Mouse (Mus musculus): ENCODE data around the gene St6gal1. TPM values are rescaled to one million over a fixed set of nuclear protein-coding genes. Genes with fewer than 3 reads are reported as not detected.
"Not testable (repeated sequence)": the region's sequence is repeated elsewhere in the genome, so short reads cannot be mapped to it uniquely, and the experiment has no call there.

St6gal1 gene
- polyA plus RNA-seq (2014; fragmentation: Nextera tagmentation; extraction: Ambion mirVana): 28.5 and 30.6 TPM in 2 replicates

GRCm38 (mm10) chr16:23224671-23225068 is at the start of gene St6gal1:
Gene St6gal1 (plus strand): TSS chr16:23224740.
- ATAC-seq (ENCODE audit: low FRiP score, low TSS enrichment): peak; percentile 66
- peak within 1 kb of the TSS; percentile 83 for H3K9ac ChIP-seq (replicated peaks; ENCODE audit: low read length)
- peak within 1 kb of the TSS; percentile 67 for H3K4me3 ChIP-seq (replicated peaks; ENCODE audit: low read depth, low read length)
- WGBS: under 1% methylated on average over 20 of the region's 20 CpGs
- H3K4me2 ChIP-seq (ENCODE audit: low read length): peak within 1 kb of the TSS; percentile 89
- H3K4me1 ChIP-seq (ENCODE audit: control insufficient read depth, insufficient read depth, low read length): peaks cover 27% of the 10 kb centered on the region
- H3K27me3 ChIP-seq (ENCODE audit: control insufficient read depth, insufficient read depth, low read length): no peaks in the 10 kb centered on the region
- peak; percentile 85 for DNase-seq
- no peaks in the 10 kb centered on the region for H3K36me3 ChIP-seq (ENCODE audit: control insufficient read depth, insufficient read depth, low read length)
- peak within 1 kb of the TSS; percentile 90 for H3K27ac ChIP-seq (replicated peaks; ENCODE audit: low read depth, low read length)
- no peaks in the 10 kb centered on the region for H3K9me3 ChIP-seq (ENCODE audit: control insufficient read depth, low read length)

GRCm38 (mm10) chr16:23174855-23175254 is 49.7 kb upstream of the St6gal1 start:
- ATAC-seq (ENCODE audit: low FRiP score, low TSS enrichment): no peak
- Histone ChIP-seq H3K27ac (replicated peaks; ENCODE audit: low read depth, low read length) (no peak overlapping the region), H3K9ac (replicated peaks; ENCODE audit: low read length) (no peak overlapping the region)

GRCm38 (mm10) chr16:23175956-23176355 is 48.6 kb upstream of the St6gal1 start:
- Histone ChIP-seq H3K4me2 (ENCODE audit: low read length) (no peak overlapping the region), H3K9ac (replicated peaks; ENCODE audit: low read length) (no peak overlapping the region), H3K4me1 (ENCODE audit: control insufficient read depth, insufficient read depth, low read length) (no peaks in the 10 kb centered on the region), H3K9me3 (ENCODE audit: control insufficient read depth, low read length) (peaks cover 4% of the 10 kb centered on the region; the same call in 1 of the 2 replicates), H3K36me3 (ENCODE audit: control insufficient read depth, insufficient read depth, low read length) (no peaks in the 10 kb centered on the region), H3K4me3 (replicated peaks; ENCODE audit: low read depth, low read length) (no peak overlapping the region), H3K27me3 (ENCODE audit: control insufficient read depth, insufficient read depth, low read length) (no peaks in the 10 kb centered on the region), H3K27ac (replicated peaks; ENCODE audit: low read depth, low read length) (no peak overlapping the region)
- no peak for ATAC-seq (ENCODE audit: low FRiP score, low TSS enrichment)
- no peak for DNase-seq
- 72% methylated on average over 3 of the region's 3 CpGs for WGBS

More at GRCm38 (mm10) chr16:23174855-23175254, 49.7 kb upstream of the St6gal1 start:
- no peaks in the 10 kb centered on the region for H3K4me1 ChIP-seq (ENCODE audit: control insufficient read depth, insufficient read depth, low read length)
- H3K36me3 ChIP-seq (ENCODE audit: control insufficient read depth, insufficient read depth, low read length): no peaks in the 10 kb centered on the region
- H3K27me3 ChIP-seq (ENCODE audit: control insufficient read depth, insufficient read depth, low read length): no peaks in the 10 kb centered on the region
- H3K4me3 ChIP-seq (replicated peaks; ENCODE audit: low read depth, low read length): no peak overlapping the region
- peaks cover 4% of the 10 kb centered on the region; the same call in 1 of the 2 replicates for H3K9me3 ChIP-seq (ENCODE audit: control insufficient read depth, low read length)
- no peak for DNase-seq
- WGBS: 94% methylated on average over 5 of the region's 5 CpGs
- no peak overlapping the region for H3K4me2 ChIP-seq (ENCODE audit: low read length)

- no peaks in the 10 kb centered on the region for H3K36me3 ChIP-seq (ENCODE audit: control insufficient read depth, insufficient read depth, low read length)
- H3K9me3 ChIP-seq (ENCODE audit: control insufficient read depth, low read length): no peaks in the 10 kb centered on the region
- H3K4me3 ChIP-seq (replicated peaks; ENCODE audit: low read depth, low read length): no peak overlapping the region
- WGBS: 95% methylated on average over 2 of the region's 2 CpGs
- ATAC-seq (ENCODE audit: low FRiP score, low TSS enrichment) (no peak), DNase-seq (no peak)
- H3K4me2 ChIP-seq (ENCODE audit: low read length): no peak overlapping the region
- H3K27ac ChIP-seq (replicated peaks; ENCODE audit: low read depth, low read length): no peak overlapping the region
- no peak overlapping the region for H3K9ac ChIP-seq (replicated peaks; ENCODE audit: low read length)
- no peaks in the 10 kb centered on the region for H3K27me3 ChIP-seq (ENCODE audit: control insufficient read depth, insufficient read depth, low read length)
- H3K4me1 ChIP-seq (ENCODE audit: control insufficient read depth, insufficient read depth, low read length): no peaks in the 10 kb centered on the region
These were observed 46.7 kb upstream of the St6gal1 start for GRCm38 (mm10) chr16:23177856-23178255.

- Histone ChIP-seq H3K36me3 (ENCODE audit: control insufficient read depth, insufficient read depth, low read length) (no peaks in the 10 kb centered on the region), H3K27me3 (ENCODE audit: control insufficient read depth, insufficient read depth, low read length) (no peaks in the 10 kb centered on the region), H3K9me3 (ENCODE audit: control insufficient read depth, low read length) (no peaks in the 10 kb centered on the region), H3K4me2 (ENCODE audit: low read length) (no peak overlapping the region), H3K4me3 (replicated peaks; ENCODE audit: low read depth, low read length) (no peak overlapping the region), H3K4me1 (ENCODE audit: control insufficient read depth, insufficient read depth, low read length) (no peaks in the 10 kb centered on the region), H3K27ac (replicated peaks; ENCODE audit: low read depth, low read length) (no peak overlapping the region), H3K9ac (replicated peaks; ENCODE audit: low read length) (no peak overlapping the region)
- no peak for DNase-seq
- WGBS: 95% methylated on average over 5 of the region's 5 CpGs
- ATAC-seq (ENCODE audit: low FRiP score, low TSS enrichment): no peak
These were observed 45.7 kb upstream of the St6gal1 start for GRCm38 (mm10) chr16:23178796-23179195.

- not testable (repeated sequence) for H3K27me3 ChIP-seq (ENCODE audit: control insufficient read depth, insufficient read depth, low read length); H3K4me2 ChIP-seq (ENCODE audit: low read length); H3K9me3 ChIP-seq (ENCODE audit: control insufficient read depth, low read length); DNase-seq; H3K4me1 ChIP-seq (ENCODE audit: control insufficient read depth, insufficient read depth, low read length); H3K9ac ChIP-seq (replicated peaks; ENCODE audit: low read length); H3K36me3 ChIP-seq (ENCODE audit: control insufficient read depth, insufficient read depth, low read length); ATAC-seq (ENCODE audit: low FRiP score, low TSS enrichment); H3K4me3 ChIP-seq (replicated peaks; ENCODE audit: low read depth, low read length); H3K27ac ChIP-seq (replicated peaks; ENCODE audit: low read depth, low read length)
- WGBS: 94% methylated on average over 18 of the region's 18 CpGs
These were observed 45.1 kb upstream of the St6gal1 start for GRCm38 (mm10) chr16:23179436-23179835.

- no peak for ATAC-seq (ENCODE audit: low FRiP score, low TSS enrichment)
- Histone ChIP-seq H3K27ac (replicated peaks; ENCODE audit: low read depth, low read length) (no peak overlapping the region), H3K9me3 (ENCODE audit: control insufficient read depth, low read length) (no peaks in the 10 kb centered on the region), H3K36me3 (ENCODE audit: control insufficient read depth, insufficient read depth, low read length) (no peaks in the 10 kb centered on the region), H3K4me3 (replicated peaks; ENCODE audit: low read depth, low read length) (no peak overlapping the region), H3K9ac (replicated peaks; ENCODE audit: low read length) (no peak overlapping the region), H3K4me2 (ENCODE audit: low read length) (no peak overlapping the region), H3K4me1 (ENCODE audit: control insufficient read depth, insufficient read depth, low read length) (no peaks in the 10 kb centered on the region), H3K27me3 (ENCODE audit: control insufficient read depth, insufficient read depth, low read length) (no peaks in the 10 kb centered on the region)
- DNase-seq: no peak
- 83% methylated on average over 4 of the region's 4 CpGs for WGBS
These were observed 43.5 kb upstream of the St6gal1 start for GRCm38 (mm10) chr16:23181054-23181453.

GRCm38 (mm10) chr16:23181487-23181886 is 43.1 kb upstream of the St6gal1 start:
- H3K9ac ChIP-seq (replicated peaks; ENCODE audit: low read length): no peak overlapping the region
- ATAC-seq (ENCODE audit: low FRiP score, low TSS enrichment): no peak
- no peak overlapping the region for H3K4me3 ChIP-seq (replicated peaks; ENCODE audit: low read depth, low read length)
- no peak overlapping the region for H3K27ac ChIP-seq (replicated peaks; ENCODE audit: low read depth, low read length)
- no peaks in the 10 kb centered on the region for H3K36me3 ChIP-seq (ENCODE audit: control insufficient read depth, insufficient read depth, low read length)
- 84% methylated on average over 3 of the region's 3 CpGs for WGBS
- H3K4me2 ChIP-seq (ENCODE audit: low read length): no peak overlapping the region
- no peaks in the 10 kb centered on the region for H3K9me3 ChIP-seq (ENCODE audit: control insufficient read depth, low read length)
- no peaks in the 10 kb centered on the region for H3K27me3 ChIP-seq (ENCODE audit: control insufficient read depth, insufficient read depth, low read length)
- H3K4me1 ChIP-seq (ENCODE audit: control insufficient read depth, insufficient read depth, low read length): no peaks in the 10 kb centered on the region
- DNase-seq: no peak

- ATAC-seq (ENCODE audit: low FRiP score, low TSS enrichment): no peak
- H3K9ac ChIP-seq (replicated peaks; ENCODE audit: low read length): no peak overlapping the region
These were observed 42.5 kb upstream of the St6gal1 start for GRCm38 (mm10) chr16:23181942-23182597.

More at GRCm38 (mm10) chr16:23181942-23182597, 42.5 kb upstream of the St6gal1 start:
- Histone ChIP-seq H3K9me3 (ENCODE audit: control insufficient read depth, low read length) (no peaks in the 10 kb centered on the region), H3K27ac (replicated peaks; ENCODE audit: low read depth, low read length) (no peak overlapping the region), H3K4me2 (ENCODE audit: low read length) (no peak overlapping the region), H3K27me3 (ENCODE audit: control insufficient read depth, insufficient read depth, low read length) (no peaks in the 10 kb centered on the region), H3K4me3 (replicated peaks; ENCODE audit: low read depth, low read length) (no peak overlapping the region), H3K36me3 (ENCODE audit: control insufficient read depth, insufficient read depth, low read length) (no peaks in the 10 kb centered on the region), H3K4me1 (ENCODE audit: control insufficient read depth, insufficient read depth, low read length) (no peaks in the 10 kb centered on the region)
- 84% methylated on average over 1 of the region's 1 CpGs for WGBS
- DNase-seq: no peak

All from midbrain, embryonic 14.5 days (tissue).